Mouse (Mus musculus): ENCODE results near the gene Gramd2. TPM values are rescaled to one million over a fixed set of nuclear protein-coding genes. Genes with fewer than 3 reads are reported as not detected.

Gramd2 gene
- polyA plus RNA-seq, 1 experiment from 2014 or later, result 0.66 TPM

- H3K4me1 ChIP-seq (ENCODE audit: control insufficient read depth, insufficient read depth, low read length), result peaks cover 25% of the 10 kb centered on the region
Measured at GRCm38 (mm10) chr9:59666016-59666415, 13.9 kb upstream of the Gramd2 start.

GRCm38 (mm10) chr9:59666813-59667212 is 13.1 kb upstream of the Gramd2 start:
- Histone ChIP-seq H3K27me3 (ENCODE audit: control insufficient read depth, insufficient read depth, low read length) (no peaks in the 10 kb centered on the region), H3K9me3 (ENCODE audit: control insufficient read depth, low read length) (no peaks in the 10 kb centered on the region), H3K36me3 (ENCODE audit: control insufficient read depth, insufficient read depth, low read length) (peaks cover 91% of the 10 kb centered on the region), H3K9ac (ENCODE audit: low read depth, low read length) (no peak overlapping the region), H3K4me1 (ENCODE audit: control insufficient read depth, insufficient read depth, low read length) (peaks cover 17% of the 10 kb centered on the region), H3K27ac (ENCODE audit: low read depth, low read length) (no peak overlapping the region), H3K4me2 (replicated peaks; ENCODE audit: low read depth, low read length) (no peak overlapping the region), H3K4me3 (ENCODE audit: low read length) (no peak overlapping the region)
- ATAC-seq (ENCODE audit: low FRiP score, low TSS enrichment), result no peak
- WGBS, result 88% methylated on average over 1 of the region's 1 CpGs

More at GRCm38 (mm10) chr9:59666016-59666415, 13.9 kb upstream of the Gramd2 start:
- WGBS, result 91% methylated on average over 8 of the region's 8 CpGs
- Histone ChIP-seq H3K4me2 (replicated peaks; ENCODE audit: low read depth, low read length) (no peak overlapping the region), H3K27me3 (ENCODE audit: control insufficient read depth, insufficient read depth, low read length) (no peaks in the 10 kb centered on the region), H3K9ac (ENCODE audit: low read depth, low read length) (no peak overlapping the region), H3K27ac (ENCODE audit: low read depth, low read length) (no peak overlapping the region), H3K4me3 (ENCODE audit: low read length) (no peak overlapping the region), H3K36me3 (ENCODE audit: control insufficient read depth, insufficient read depth, low read length) (peaks cover 91% of the 10 kb centered on the region), H3K9me3 (ENCODE audit: control insufficient read depth, low read length) (no peaks in the 10 kb centered on the region)
- no peak for ATAC-seq (ENCODE audit: low FRiP score, low TSS enrichment)

GRCm38 (mm10) chr9:59667250-59667649 is 12.7 kb upstream of the Gramd2 start:
- no peaks in the 10 kb centered on the region for H3K9me3 ChIP-seq (ENCODE audit: control insufficient read depth, low read length)
- no peak overlapping the region for H3K4me3 ChIP-seq (ENCODE audit: low read length)
- no peak overlapping the region for H3K4me2 ChIP-seq (replicated peaks; ENCODE audit: low read depth, low read length)
- H3K27ac ChIP-seq (ENCODE audit: low read depth, low read length), result no peak overlapping the region
- H3K36me3 ChIP-seq (ENCODE audit: control insufficient read depth, insufficient read depth, low read length), result peaks cover 91% of the 10 kb centered on the region
- 85% methylated on average over 4 of the region's 4 CpGs for WGBS
- ATAC-seq (ENCODE audit: low FRiP score, low TSS enrichment), result no peak
- H3K27me3 ChIP-seq (ENCODE audit: control insufficient read depth, insufficient read depth, low read length), result no peaks in the 10 kb centered on the region
- peaks cover 14% of the 10 kb centered on the region for H3K4me1 ChIP-seq (ENCODE audit: control insufficient read depth, insufficient read depth, low read length)
- H3K9ac ChIP-seq (ENCODE audit: low read depth, low read length), result no peak overlapping the region

DNA sequence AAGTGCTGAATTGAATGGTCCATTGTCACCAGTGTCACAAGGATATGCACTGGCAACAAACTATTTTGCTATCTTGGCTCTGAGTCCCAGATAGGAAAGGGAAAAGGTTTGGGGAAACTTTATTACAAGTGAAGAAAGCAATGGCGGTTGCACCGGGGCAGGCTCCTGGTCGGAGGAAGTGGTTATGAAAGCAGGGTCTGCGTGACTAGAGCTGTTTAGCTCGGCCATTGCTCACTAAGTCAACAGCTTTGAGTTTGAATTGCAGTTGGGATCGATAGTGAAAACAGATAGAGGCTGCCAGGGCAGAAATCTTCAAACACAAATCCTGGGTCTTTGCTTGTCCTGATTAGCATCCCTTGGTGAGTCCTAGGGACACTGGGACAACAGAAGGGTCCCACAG is 12.0 kb upstream of the Gramd2 start:
- Histone ChIP-seq H3K4me1 (ENCODE audit: control insufficient read depth, insufficient read depth, low read length) (peaks cover 12% of the 10 kb centered on the region), H3K9ac (ENCODE audit: low read depth, low read length) (no peak overlapping the region), H3K4me2 (replicated peaks; ENCODE audit: low read depth, low read length) (no peak overlapping the region), H3K27ac (ENCODE audit: low read depth, low read length) (no peak overlapping the region), H3K9me3 (ENCODE audit: control insufficient read depth, low read length) (no peaks in the 10 kb centered on the region), H3K27me3 (ENCODE audit: control insufficient read depth, insufficient read depth, low read length) (no peaks in the 10 kb centered on the region), H3K4me3 (ENCODE audit: low read length) (no peak overlapping the region), H3K36me3 (ENCODE audit: control insufficient read depth, insufficient read depth, low read length) (peaks cover 95% of the 10 kb centered on the region)
- 88% methylated on average over 6 of the region's 6 CpGs for WGBS
- no peak for ATAC-seq (ENCODE audit: low FRiP score, low TSS enrichment)

DNA sequence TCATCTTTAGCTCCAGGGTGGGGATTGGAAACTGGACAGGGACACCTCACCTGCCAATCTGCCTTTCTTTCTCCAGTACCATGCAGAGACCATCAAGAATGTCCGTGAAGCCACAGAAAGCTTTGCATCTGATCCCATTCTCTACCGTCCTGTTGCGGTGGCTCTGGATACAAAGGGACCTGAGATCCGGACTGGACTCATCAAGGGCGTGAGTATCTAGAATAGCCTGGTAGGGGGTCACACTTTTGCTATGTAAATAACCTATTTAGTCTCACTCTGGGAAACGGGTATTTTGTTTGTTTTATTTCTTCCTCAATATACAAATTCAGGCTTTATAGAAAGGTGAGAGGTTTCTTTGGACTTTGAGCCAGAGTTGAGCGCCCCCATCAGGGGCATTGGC is 11.5 kb upstream of the Gramd2 start:
- Histone ChIP-seq H3K36me3 (ENCODE audit: control insufficient read depth, insufficient read depth, low read length) (peaks cover 95% of the 10 kb centered on the region), H3K27ac (ENCODE audit: low read depth, low read length) (no peak overlapping the region), H3K4me1 (ENCODE audit: control insufficient read depth, insufficient read depth, low read length) (peaks cover 7% of the 10 kb centered on the region), H3K9ac (ENCODE audit: low read depth, low read length) (no peak overlapping the region), H3K4me2 (replicated peaks; ENCODE audit: low read depth, low read length) (no peak overlapping the region), H3K9me3 (ENCODE audit: control insufficient read depth, low read length) (no peaks in the 10 kb centered on the region), H3K27me3 (ENCODE audit: control insufficient read depth, insufficient read depth, low read length) (no peaks in the 10 kb centered on the region), H3K4me3 (ENCODE audit: low read length) (no peak overlapping the region)
- WGBS, result 92% methylated on average over 7 of the region's 7 CpGs
- no peak for ATAC-seq (ENCODE audit: low FRiP score, low TSS enrichment)

GRCm38 (mm10) chr9:59669172-59669571 is 10.8 kb upstream of the Gramd2 start:
- WGBS, result 86% methylated on average over 4 of the region's 4 CpGs

GRCm38 (mm10) chr9:59672195-59672894 is 7.6 kb upstream of the Gramd2 start:
- no peak overlapping the region for H3K4me3 ChIP-seq (ENCODE audit: low read length)
- no peak overlapping the region for H3K9ac ChIP-seq (ENCODE audit: low read depth, low read length)
- H3K4me2 ChIP-seq (replicated peaks; ENCODE audit: low read depth, low read length), result no peak overlapping the region
- 90% methylated on average over 12 of the region's 12 CpGs for WGBS
- no peaks in the 10 kb centered on the region for H3K4me1 ChIP-seq (ENCODE audit: control insufficient read depth, insufficient read depth, low read length)
- no peak overlapping the region for H3K27ac ChIP-seq (ENCODE audit: low read depth, low read length)
- H3K36me3 ChIP-seq (ENCODE audit: control insufficient read depth, insufficient read depth, low read length), result peaks cover 96% of the 10 kb centered on the region
- no peak for ATAC-seq (ENCODE audit: low FRiP score, low TSS enrichment)
- H3K27me3 ChIP-seq (ENCODE audit: control insufficient read depth, insufficient read depth, low read length), result no peaks in the 10 kb centered on the region
- H3K9me3 ChIP-seq (ENCODE audit: control insufficient read depth, low read length), result no peaks in the 10 kb centered on the region

More at GRCm38 (mm10) chr9:59669172-59669571, 10.8 kb upstream of the Gramd2 start:
- H3K9ac ChIP-seq (ENCODE audit: low read depth, low read length), result no peak overlapping the region
- H3K4me1 ChIP-seq (ENCODE audit: control insufficient read depth, insufficient read depth, low read length), result peaks cover under 1% of the 10 kb centered on the region
- no peak overlapping the region for H3K4me3 ChIP-seq (ENCODE audit: low read length)
- peaks cover 95% of the 10 kb centered on the region for H3K36me3 ChIP-seq (ENCODE audit: control insufficient read depth, insufficient read depth, low read length)
- no peak for ATAC-seq (ENCODE audit: low FRiP score, low TSS enrichment)
- no peaks in the 10 kb centered on the region for H3K27me3 ChIP-seq (ENCODE audit: control insufficient read depth, insufficient read depth, low read length)
- no peak overlapping the region for H3K27ac ChIP-seq (ENCODE audit: low read depth, low read length)
- H3K4me2 ChIP-seq (replicated peaks; ENCODE audit: low read depth, low read length), result no peak overlapping the region
- H3K9me3 ChIP-seq (ENCODE audit: control insufficient read depth, low read length), result no peaks in the 10 kb centered on the region

GRCm38 (mm10) chr9:59673427-59673826 is 6.5 kb upstream of the Gramd2 start:
- H3K9ac ChIP-seq (ENCODE audit: low read depth, low read length), result no peak overlapping the region
- no peaks in the 10 kb centered on the region for H3K9me3 ChIP-seq (ENCODE audit: control insufficient read depth, low read length)
- no peaks in the 10 kb centered on the region for H3K27me3 ChIP-seq (ENCODE audit: control insufficient read depth, insufficient read depth, low read length)
- 48% methylated on average over 2 of the region's 2 CpGs for WGBS
- no peaks in the 10 kb centered on the region for H3K4me1 ChIP-seq (ENCODE audit: control insufficient read depth, insufficient read depth, low read length)
- no peak overlapping the region for H3K4me2 ChIP-seq (replicated peaks; ENCODE audit: low read depth, low read length)
- H3K4me3 ChIP-seq (ENCODE audit: low read length), result no peak overlapping the region
- H3K27ac ChIP-seq (ENCODE audit: low read depth, low read length), result no peak overlapping the region
- peaks cover 96% of the 10 kb centered on the region for H3K36me3 ChIP-seq (ENCODE audit: control insufficient read depth, insufficient read depth, low read length)
- ATAC-seq (ENCODE audit: low FRiP score, low TSS enrichment), result no peak

- no peak for ATAC-seq (ENCODE audit: low FRiP score, low TSS enrichment)
- Histone ChIP-seq H3K36me3 (ENCODE audit: control insufficient read depth, insufficient read depth, low read length) (peaks cover 87% of the 10 kb centered on the region), H3K9ac (ENCODE audit: low read depth, low read length) (no peak overlapping the region), H3K27me3 (ENCODE audit: control insufficient read depth, insufficient read depth, low read length) (no peaks in the 10 kb centered on the region), H3K4me3 (ENCODE audit: low read length) (no peak overlapping the region), H3K4me2 (replicated peaks; ENCODE audit: low read depth, low read length) (no peak overlapping the region), H3K27ac (ENCODE audit: low read depth, low read length) (no peak overlapping the region), H3K4me1 (ENCODE audit: control insufficient read depth, insufficient read depth, low read length) (no peaks in the 10 kb centered on the region), H3K9me3 (ENCODE audit: control insufficient read depth, low read length) (no peaks in the 10 kb centered on the region)
- WGBS, result 90% methylated on average over 14 of the region's 14 CpGs
Measured at GRCm38 (mm10) chr9:59675598-59675997, 4.3 kb upstream of the Gramd2 start.

Data from kidney, embryonic 14.5 days (tissue).